Mouse (Mus musculus) liver, embryonic 16.5 days (tissue): ENCODE results near the gene Nsmce1. TPM values are rescaled to one million over a fixed set of nuclear protein-coding genes. Genes with fewer than 3 reads are reported as not detected.

ENCODE experiments used
- ATAC-seq: fragments of 200-750 bp; cut with Nextera tagmentation; 2 replicates; pipeline ENCODE4 v1.8.0; 2017; ENCODE audit warnings: low read depth, mild to moderate bottlenecking, moderate number of reproducible peaks, moderate library complexity
- H3K27ac ChIP-seq: fragments of 300-500 bp; sonication (generic); 2 replicates; pipeline ENCODE4 v1.5.1; 2014; ENCODE audit warnings: mild to moderate bottlenecking, low read length
- H3K27me3 ChIP-seq: fragments of 300-500 bp; sonication (generic); 2 replicates; pipeline ENCODE4 v1.6.1; 2014; ENCODE audit warnings: low read depth, low read length, mixed read lengths; ENCODE audit not compliant: control insufficient read depth, insufficient read depth
- H3K36me3 ChIP-seq: fragments of 300-500 bp; sonication (generic); 2 replicates; pipeline ENCODE4 v1.6.1; 2014; ENCODE audit warnings: mild to moderate bottlenecking; ENCODE audit not compliant: control insufficient read depth, insufficient read depth
- H3K4me1 ChIP-seq: fragments of 300-500 bp; sonication (generic); 2 replicates; pipeline ENCODE4 v1.6.1; 2014; ENCODE audit warnings: low read depth, low read length, mixed read lengths; ENCODE audit not compliant: control insufficient read depth
- H3K4me2 ChIP-seq: fragments of 300-500 bp; sonication (generic); 2 replicates; pipeline ENCODE4 v1.6.1; 2014; ENCODE audit warnings: low read depth, low read length, mixed read lengths
- H3K4me3 ChIP-seq: fragments of 300-500 bp; sonication (generic); 2 replicates; pipeline ENCODE4 v1.5.1; 2014; ENCODE audit warnings: low read depth, mild to moderate bottlenecking, low read length
- H3K9ac ChIP-seq: fragments of 300-500 bp; sonication (generic); 2 replicates; pipeline ENCODE4 v1.6.1; 2014; ENCODE audit warnings: low read depth, low read length
- H3K9me3 ChIP-seq: fragments of 300-500 bp; sonication (generic); replicated peaks from 2 replicates; pipeline ENCODE4 v1.6.1; 2016; ENCODE audit warnings: low read length; ENCODE audit not compliant: control insufficient read depth
- WGBS: fragments of 180-500 bp; shearing (Covaris S2); extraction: QIAGEN DNeasy Blood & Tissue Kit; methylation state at CpG from one replicate; pipeline ENCODE4 v1.1.7; 2014; ENCODE audit not compliant: insufficient replicate concordance; 5-methylcytosine and 5-hydroxymethylcytosine counted together
- polyA plus RNA-seq: library from polyadenylated mRNA; unstranded; fragments of >200 nt; fragmentation: Nextera tagmentation; extraction: Ambion mirVana; gene quantifications from 2 replicates; pipeline ENCODE4 v1.2.1, GENCODE M21; 2015

Gene Nsmce1
- polyA plus RNA-seq = 64.6 and 70.3 TPM in 2 replicates

DNA sequence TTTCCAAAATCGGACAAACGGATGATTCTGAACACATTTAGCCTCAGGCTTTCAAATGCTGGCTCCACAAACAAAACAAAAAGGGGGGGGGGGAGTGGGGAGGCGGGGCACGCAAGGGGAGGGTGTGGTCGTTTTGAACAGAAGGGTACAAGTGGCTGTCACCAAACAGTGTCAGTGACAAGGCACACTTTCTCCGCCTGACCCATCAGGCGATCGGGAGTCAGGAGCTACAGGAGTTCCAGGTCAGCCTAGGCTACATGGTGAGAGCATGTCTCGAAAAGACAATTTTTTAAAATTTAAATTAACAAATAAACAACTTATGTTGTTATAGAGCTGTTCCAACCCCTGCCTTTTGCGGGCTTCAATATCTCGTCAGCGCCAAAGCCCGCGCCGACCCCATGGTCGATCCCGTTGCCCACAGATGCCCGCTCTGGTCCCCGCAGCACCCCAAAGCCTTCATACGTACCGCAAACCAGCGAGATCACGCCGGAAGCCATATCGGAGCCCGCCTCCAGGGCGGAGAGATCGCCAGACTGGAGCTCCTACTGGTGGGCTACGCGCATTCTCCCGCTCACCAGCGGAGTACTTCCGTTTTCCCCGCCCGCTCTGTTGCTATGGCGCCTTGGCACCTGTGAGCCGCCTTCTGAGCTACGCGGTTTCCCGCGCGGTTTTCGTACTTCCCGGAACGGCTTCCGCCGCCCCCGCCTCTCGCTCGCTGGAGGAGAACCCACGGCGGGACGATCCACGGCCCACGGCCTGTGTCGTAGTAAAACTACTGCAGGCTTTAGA lies at the start of gene Nsmce1:
Gene Nsmce1 (minus strand): TSS at position 650 of the 789 bp plus-strand sequence.
- Histone ChIP-seq H3K27me3 (no peaks in the 10 kb centered on the region), H3K36me3 (no peaks in the 10 kb centered on the region; the same call in 1 of the 2 replicates), H3K9ac (peak within 1 kb of the TSS; percentile 84), H3K27ac (peak within 1 kb of the TSS; percentile 88), H3K4me3 (peak within 1 kb of the TSS; percentile 74), H3K4me2 (peak within 1 kb of the TSS; percentile 90), H3K4me1 (peaks cover 45% of the 10 kb centered on the region), H3K9me3 (no peaks in the 10 kb centered on the region)
- peak; percentile 97 for ATAC-seq
- WGBS = under 1% methylated on average over 56 of the region's 56 CpGs

DNA sequence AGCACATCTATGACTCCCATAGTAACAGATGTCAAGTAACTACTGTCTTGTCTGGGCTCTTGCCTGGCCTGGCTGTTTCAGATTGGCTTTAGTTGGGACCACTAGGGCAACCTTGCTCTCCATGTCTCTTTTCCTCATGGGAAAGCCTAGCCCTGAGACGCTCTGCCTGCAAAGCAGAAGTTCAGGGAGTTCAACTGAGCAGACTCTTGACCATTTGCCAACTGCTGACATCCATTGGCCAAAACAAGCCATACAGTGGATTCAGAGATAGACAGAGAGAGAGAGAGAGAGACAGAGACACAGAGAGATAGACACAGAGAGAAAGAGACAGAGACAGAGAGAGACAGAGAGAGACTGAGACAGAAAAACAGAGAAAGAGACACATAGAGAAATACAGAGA lies 49.6 kb upstream of the Nsmce1 start:
- Histone ChIP-seq H3K4me1 (no peaks in the 10 kb centered on the region), H3K4me3 (no peak overlapping the region), H3K27me3 (no peaks in the 10 kb centered on the region), H3K27ac (no peak overlapping the region), H3K9me3 (no peaks in the 10 kb centered on the region), H3K36me3 (no peaks in the 10 kb centered on the region), H3K4me2 (no peak overlapping the region), H3K9ac (no peak overlapping the region)
- 47% methylated on average over 1 of the region's 1 CpGs for WGBS
- ATAC-seq = no peak

DNA sequence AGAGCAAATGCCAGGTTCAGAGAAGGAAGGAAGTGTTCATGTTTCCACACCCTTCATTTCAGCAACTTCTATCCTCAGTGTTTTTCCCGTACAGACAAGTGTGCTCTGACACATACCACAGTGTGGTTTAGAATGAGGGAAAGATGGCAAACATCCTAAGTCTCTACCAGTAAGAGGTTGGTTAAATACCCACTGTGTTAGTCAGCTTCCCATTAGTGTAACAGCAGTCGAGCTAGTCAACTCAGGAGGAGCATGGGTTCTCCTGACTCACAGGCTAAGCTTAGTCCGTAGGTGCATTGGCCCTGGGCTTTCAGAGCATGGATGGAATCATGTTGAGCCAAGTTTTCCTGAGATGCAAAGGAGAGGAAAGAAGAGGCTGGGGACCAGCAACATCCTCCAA lies 48.0 kb upstream of the Nsmce1 start:
- Histone ChIP-seq H3K36me3 (no peaks in the 10 kb centered on the region), H3K9me3 (peaks cover 3% of the 10 kb centered on the region), H3K9ac (no peak overlapping the region), H3K4me3 (no peak overlapping the region), H3K4me2 (no peak overlapping the region), H3K4me1 (no peaks in the 10 kb centered on the region), H3K27ac (no peak overlapping the region), H3K27me3 (no peaks in the 10 kb centered on the region)
- ATAC-seq = no peak
- WGBS = 48% methylated on average over 3 of the region's 3 CpGs

DNA sequence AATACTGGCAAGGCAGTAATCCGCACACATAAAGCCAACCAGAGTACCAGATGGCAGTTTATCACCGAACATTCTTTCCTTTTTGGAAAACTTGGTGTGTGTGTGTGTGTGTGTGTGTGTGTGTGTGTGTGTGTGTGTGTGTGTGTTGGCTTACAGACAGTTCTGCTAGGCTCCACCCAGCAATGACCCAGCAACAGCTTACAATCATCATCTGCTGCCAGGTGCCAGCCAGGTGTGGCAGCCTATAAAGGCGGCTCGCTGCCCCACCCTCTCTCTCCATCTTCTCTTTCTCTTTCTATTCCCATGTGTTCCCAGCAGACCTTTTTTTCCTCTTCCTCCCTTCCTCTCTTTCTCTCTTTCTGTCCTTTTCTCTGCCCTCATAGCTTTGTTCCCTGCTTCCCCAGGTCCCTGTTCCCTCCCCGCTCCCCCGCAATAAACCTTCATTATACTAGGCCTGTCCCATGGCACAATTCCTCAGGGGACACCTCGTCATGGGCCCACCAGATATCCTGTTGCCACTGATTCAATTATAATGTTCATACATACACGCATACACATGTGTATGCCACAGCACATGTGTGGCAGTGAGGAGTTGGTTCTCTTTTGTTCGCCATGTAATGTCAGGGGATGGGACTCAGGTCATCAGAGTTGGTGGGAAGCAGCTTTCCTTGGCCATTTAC lies 36.6 kb upstream of the Nsmce1 start:
- Histone ChIP-seq H3K27ac (no peak overlapping the region), H3K9ac (no peak overlapping the region), H3K4me1 (peaks cover 5% of the 10 kb centered on the region), H3K27me3 (no peaks in the 10 kb centered on the region), H3K36me3 (no peaks in the 10 kb centered on the region), H3K4me3 (no peak overlapping the region), H3K9me3 (no peaks in the 10 kb centered on the region), H3K4me2 (no peak overlapping the region)
- ATAC-seq = no peak
- WGBS = 77% methylated on average over 9 of the region's 9 CpGs

DNA sequence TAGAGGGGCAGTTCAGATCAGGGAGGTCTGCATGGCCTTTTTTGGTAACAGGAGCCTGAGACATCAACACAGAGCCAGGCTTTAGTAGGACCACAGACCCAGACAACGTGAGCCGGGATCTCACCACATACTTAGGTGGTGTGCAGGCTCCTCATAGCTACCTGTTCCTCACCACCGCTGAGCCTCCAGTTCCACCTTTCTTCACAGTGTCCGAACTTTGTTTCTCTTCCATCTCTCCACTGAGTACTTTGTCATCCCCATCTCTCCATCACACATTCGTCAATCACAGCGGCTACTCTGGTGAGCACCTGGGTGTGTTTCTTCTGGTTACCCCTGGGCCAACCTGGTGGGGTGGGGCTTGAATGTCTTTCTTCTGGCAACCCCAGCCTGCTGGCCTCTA lies 35.8 kb upstream of the Nsmce1 start:
- no peak for ATAC-seq
- Histone ChIP-seq H3K4me3 (no peak overlapping the region), H3K27me3 (no peaks in the 10 kb centered on the region), H3K9ac (no peak overlapping the region), H3K4me2 (no peak overlapping the region), H3K36me3 (no peaks in the 10 kb centered on the region), H3K4me1 (peaks cover 14% of the 10 kb centered on the region), H3K27ac (no peak overlapping the region), H3K9me3 (no peaks in the 10 kb centered on the region)
- 79% methylated on average over 6 of the region's 6 CpGs for WGBS

DNA sequence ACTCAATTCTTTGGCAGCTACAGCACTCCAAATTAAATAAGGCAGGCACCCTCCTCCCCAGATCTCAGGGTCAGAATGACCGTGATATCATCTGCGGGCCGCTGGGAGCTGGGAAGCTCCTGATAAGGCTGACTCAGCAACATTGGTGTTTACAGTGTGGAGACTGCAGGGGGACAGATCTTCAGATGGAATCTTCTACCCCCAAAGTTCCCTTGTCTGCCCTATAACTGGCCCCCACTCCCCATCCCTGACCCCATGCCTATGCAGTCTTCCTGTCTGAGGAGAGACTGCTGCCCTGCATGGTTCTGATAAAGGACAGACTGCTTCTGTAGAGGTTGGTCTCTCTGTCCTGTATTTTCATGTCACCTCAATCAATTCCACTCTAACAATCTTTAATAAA lies 31.7 kb upstream of the Nsmce1 start:
- Histone ChIP-seq H3K36me3 (no peaks in the 10 kb centered on the region), H3K27ac (peak overlapping the region; percentile 82), H3K9me3 (no peaks in the 10 kb centered on the region), H3K4me1 (peaks cover 26% of the 10 kb centered on the region), H3K4me3 (no peak overlapping the region), H3K9ac (peak overlapping the region; percentile 44), H3K27me3 (no peaks in the 10 kb centered on the region), H3K4me2 (peak overlapping the region; percentile 43)
- WGBS = 7% methylated on average over 3 of the region's 3 CpGs
- ATAC-seq = peak; percentile 94

DNA sequence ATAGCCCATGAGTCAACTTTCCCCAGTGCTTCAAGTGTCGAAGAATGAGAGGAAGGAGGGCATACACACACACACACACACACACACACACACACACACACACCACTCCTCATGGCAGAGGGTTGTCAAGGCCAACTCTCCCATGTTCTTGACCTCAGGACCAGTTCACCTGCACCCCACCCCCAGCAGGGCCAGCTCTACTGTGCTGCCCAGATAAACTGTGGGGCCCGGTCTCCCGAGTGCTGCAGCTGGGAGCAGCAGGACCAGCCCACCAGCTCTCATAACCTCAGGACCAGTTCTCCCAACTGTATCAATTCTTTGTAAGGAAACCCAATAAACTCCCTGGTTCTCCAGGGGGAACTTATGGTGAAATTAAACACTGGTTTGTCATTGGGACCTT lies 28.3 kb upstream of the Nsmce1 start:
- Histone ChIP-seq H3K4me1 (peaks cover 51% of the 10 kb centered on the region), H3K4me3 (no peak overlapping the region), H3K9ac (0 out of 2 replicates have a peak overlapping the region, but pooled peaks have one; percentile 27), H3K36me3 (no peaks in the 10 kb centered on the region), H3K27ac (no peak overlapping the region), H3K9me3 (no peaks in the 10 kb centered on the region), H3K27me3 (no peaks in the 10 kb centered on the region), H3K4me2 (peak overlapping the region; percentile 37; the same call in 1 of the 2 replicates)
- 30% methylated on average over 3 of the region's 3 CpGs for WGBS
- ATAC-seq = peak; percentile 71

DNA sequence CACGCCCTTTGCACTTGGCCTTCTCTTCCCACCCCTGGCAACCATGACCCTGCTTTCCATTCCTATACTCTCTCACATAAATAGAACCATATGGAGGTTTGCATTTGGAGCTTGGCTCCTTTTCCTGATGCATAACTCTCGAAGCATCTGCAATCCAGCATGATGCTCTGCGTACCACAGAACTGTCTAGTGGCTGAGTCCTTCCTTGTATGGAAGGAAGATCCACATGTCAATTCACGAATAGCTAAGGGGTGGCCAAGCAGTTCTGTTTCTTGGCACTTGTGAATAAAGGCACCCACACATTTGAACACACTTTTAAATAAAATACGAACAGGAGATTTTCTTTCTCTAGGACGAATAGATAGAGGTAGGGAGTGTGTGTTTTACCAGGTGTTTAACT lies 26.1 kb upstream of the Nsmce1 start:
- 79% methylated on average over 6 of the region's 6 CpGs for WGBS

DNA sequence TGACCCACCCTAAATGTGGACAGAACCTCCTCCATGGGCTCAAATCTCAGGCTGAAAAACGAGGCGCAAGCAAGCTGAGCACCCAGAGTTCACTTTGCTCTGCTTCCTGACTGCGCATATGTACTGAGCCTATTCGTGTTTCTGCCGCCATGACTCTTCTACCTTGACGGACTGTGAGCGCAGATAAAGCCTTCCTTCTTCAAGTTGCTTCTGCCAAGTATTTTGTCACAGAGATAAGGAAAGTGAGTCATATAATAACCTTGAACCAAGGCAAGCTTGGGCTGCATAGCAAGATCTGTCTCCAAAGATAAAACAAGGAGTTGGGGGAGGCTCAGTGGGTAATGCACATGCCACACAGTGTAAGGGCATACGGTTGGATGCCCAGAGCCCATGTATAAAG lies 25.3 kb upstream of the Nsmce1 start:
- Histone ChIP-seq H3K4me2 (peak overlapping the region; percentile 36), H3K9ac (peak overlapping the region; percentile 8; the same call in 1 of the 2 replicates)

More for the DNA sequence above, 26.1 kb upstream of the Nsmce1 start:
- no peaks in the 10 kb centered on the region for H3K9me3 ChIP-seq
- H3K4me2 ChIP-seq = no peak overlapping the region
- ATAC-seq = no peak
- no peaks in the 10 kb centered on the region for H3K27me3 ChIP-seq
- H3K27ac ChIP-seq = peak overlapping the region; percentile 70
- no peaks in the 10 kb centered on the region for H3K36me3 ChIP-seq
- H3K4me1 ChIP-seq = peaks cover 45% of the 10 kb centered on the region
- H3K9ac ChIP-seq = no peak overlapping the region
- no peak overlapping the region for H3K4me3 ChIP-seq

More for the DNA sequence above, 25.3 kb upstream of the Nsmce1 start:
- peak; percentile 73 for ATAC-seq
- Histone ChIP-seq H3K27me3 (no peaks in the 10 kb centered on the region), H3K4me1 (peaks cover 40% of the 10 kb centered on the region), H3K27ac (peak overlapping the region; percentile 70), H3K36me3 (no peaks in the 10 kb centered on the region), H3K9me3 (no peaks in the 10 kb centered on the region), H3K4me3 (no peak overlapping the region)
- WGBS = 23% methylated on average over 8 of the region's 8 CpGs
